Mouse (Mus musculus): ENCODE results near the gene H2al1m. TPM values are rescaled to one million over a fixed set of nuclear protein-coding genes. Genes with fewer than 3 reads are reported as not detected.
"Not testable (repeated sequence)": the region's sequence is repeated elsewhere in the genome, so short reads cannot be mapped to it uniquely, and the experiment has no call there.

H2al1m gene
- 0.31 and 0.91 TPM in 2 replicates for polyA plus RNA-seq (2015; fragmentation: Nextera tagmentation; extraction: Ambion mirVana)

DNA sequence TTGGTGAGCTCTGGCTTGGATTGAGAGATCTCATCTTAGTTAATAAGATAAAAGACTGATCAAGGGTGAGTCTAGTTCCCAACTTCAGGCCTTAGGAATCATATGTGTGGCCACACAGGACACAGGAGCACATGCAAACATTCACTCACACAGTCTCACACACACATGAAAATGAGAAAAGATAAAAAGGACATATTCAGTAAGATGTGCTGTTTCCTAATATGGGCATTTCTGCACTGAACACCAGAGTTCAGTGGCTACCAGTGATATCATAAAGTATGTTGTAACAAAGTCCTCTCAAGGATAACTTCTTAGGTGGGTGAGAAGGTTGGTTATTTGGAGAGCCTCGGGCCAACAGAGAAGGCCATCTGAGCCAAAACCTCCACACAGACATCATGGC lies at the start of gene H2al1m:
Gene H2al1m, plus strand, starts transcription at position 301 of the 400 bp plus-strand sequence.
- not testable (repeated sequence) for H3K27me3 ChIP-seq (replicated peaks); ATAC-seq (ENCODE audit: extremely low read depth, insufficient number of reproducible peaks, low FRiP score, low TSS enrichment); H3K27ac ChIP-seq (replicated peaks); H3K4me2 ChIP-seq; H3K9me3 ChIP-seq; H3K4me3 ChIP-seq; H3K4me1 ChIP-seq; H3K36me3 ChIP-seq; H3K9ac ChIP-seq
- WGBS: no CpG with 5 or more reads among the region's 1 CpGs

DNA sequence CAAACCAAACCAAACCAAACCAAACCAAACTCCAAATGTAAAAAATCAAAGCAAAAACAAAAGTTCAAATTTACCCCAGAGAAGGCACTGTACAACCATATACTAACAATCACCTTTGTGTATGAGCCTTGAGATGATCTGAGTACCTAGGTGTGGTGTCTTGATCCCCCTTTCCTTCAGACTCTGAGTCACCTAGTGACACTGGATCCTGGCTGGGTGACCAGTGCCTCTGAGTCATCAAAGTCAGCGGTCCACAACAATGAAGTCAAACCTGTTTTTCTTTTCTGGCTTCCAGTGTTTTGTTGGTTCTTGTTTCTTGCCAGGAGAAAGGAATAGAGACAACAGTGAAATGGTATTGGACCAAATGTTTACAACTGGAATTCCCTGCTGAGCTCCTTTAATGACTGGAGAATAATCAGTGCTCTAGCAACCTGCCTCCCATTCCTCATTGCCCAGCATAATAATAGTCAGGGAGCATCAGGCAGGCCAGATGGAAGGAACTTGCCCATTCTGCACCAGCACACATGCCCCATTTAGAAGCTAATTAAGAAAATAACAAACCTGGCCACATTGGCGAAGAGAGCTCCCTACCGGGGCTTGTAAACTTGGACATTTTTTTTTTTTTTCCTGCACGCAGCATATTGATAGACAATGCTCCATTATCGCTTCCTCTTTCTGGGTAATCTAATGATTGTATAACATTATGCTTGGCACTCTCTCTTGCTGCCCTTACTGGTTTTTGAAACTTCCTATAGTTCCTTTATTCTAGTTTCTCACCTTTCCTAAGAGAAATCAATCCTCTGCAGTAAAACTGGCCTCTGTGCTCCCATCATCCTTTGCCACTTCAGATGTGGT lies 42.6 kb upstream of the H2al1m start:
- peaks cover 18% of the 10 kb centered on the region for H3K4me1 ChIP-seq
- 82% methylated on average over 5 of the region's 5 CpGs for WGBS
- no peak overlapping the region for H3K4me3 ChIP-seq
- H3K27ac ChIP-seq (replicated peaks): no peak overlapping the region
- H3K9me3 ChIP-seq: no peaks in the 10 kb centered on the region
- no peaks in the 10 kb centered on the region for H3K36me3 ChIP-seq
- ATAC-seq (ENCODE audit: extremely low read depth, insufficient number of reproducible peaks, low FRiP score, low TSS enrichment): no peak
- H3K9ac ChIP-seq: no peak overlapping the region
- no peak overlapping the region for H3K4me2 ChIP-seq
- H3K27me3 ChIP-seq (replicated peaks): no peaks in the 10 kb centered on the region

DNA sequence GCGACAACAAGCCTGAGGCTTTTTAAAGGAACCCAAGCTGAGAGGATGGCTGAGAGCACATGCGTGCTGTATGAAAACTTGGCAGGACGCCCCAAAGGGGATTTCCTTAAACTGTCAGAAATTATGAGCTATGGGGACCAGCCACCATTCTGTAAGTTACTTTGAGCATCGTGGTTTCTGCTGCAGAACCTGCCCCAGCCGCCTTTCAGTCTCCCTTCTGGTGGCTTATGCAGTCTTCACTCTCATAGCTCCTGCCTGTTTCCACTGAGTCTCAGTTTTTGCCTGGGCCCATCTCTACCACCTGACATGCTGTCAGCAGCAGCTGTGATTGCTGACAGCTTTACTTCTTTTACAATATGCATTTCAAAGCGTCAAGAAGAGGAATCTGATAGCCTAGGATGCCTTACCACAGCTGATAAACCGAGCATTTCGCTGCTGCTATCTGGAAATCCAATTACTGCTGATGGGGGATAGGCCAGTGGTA lies 40.1 kb upstream of the H2al1m start:
- Histone ChIP-seq H3K9me3 (no peaks in the 10 kb centered on the region), H3K27ac (replicated peaks) (no peak overlapping the region), H3K36me3 (no peaks in the 10 kb centered on the region), H3K9ac (no peak overlapping the region), H3K27me3 (replicated peaks) (no peaks in the 10 kb centered on the region), H3K4me2 (peak overlapping the region; percentile 11; the same call in 1 of the 2 replicates), H3K4me3 (no peak overlapping the region), H3K4me1 (peaks cover 18% of the 10 kb centered on the region)
- 27% methylated on average over 8 of the region's 8 CpGs for WGBS
- ATAC-seq (ENCODE audit: extremely low read depth, insufficient number of reproducible peaks, low FRiP score, low TSS enrichment): no peak

DNA sequence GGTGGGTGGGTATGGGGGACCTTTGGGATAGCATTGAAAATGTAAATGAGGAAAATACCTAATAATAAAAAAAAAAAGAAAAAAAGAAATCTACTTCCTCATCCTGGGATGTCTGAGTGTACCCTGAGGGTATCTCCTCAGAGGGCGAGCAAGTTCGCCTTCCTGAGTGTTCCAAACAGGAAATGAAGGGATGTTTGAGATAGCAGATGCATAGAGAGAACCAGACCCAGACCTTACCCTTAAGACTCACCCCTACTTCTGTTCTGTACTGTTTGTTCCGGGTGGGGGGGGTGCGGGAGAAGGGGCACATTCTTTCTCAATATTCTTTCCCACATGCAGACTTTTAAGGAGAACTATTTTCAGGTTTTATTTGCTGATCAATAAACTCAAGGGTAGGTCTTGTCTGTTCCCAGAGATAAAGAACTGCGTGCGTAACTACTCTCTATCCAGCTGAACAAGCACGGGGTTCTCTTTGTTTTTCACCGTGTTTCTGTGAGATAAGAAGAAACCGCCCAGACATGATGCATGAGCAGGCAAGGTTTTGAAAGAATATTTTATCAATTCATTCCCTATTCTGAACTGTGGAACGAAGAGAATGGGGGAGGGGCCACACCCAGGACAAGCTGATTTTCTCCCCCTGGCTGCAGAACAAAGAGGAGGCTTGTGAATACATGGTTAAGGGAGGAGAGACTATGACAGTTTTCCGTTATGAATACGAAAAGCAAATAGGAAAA lies 38.8 kb upstream of the H2al1m start:
- no peaks in the 10 kb centered on the region for H3K36me3 ChIP-seq
- peak overlapping the region; percentile 36 for H3K4me2 ChIP-seq
- H3K9me3 ChIP-seq: no peaks in the 10 kb centered on the region
- no peaks in the 10 kb centered on the region for H3K27me3 ChIP-seq (replicated peaks)
- no peak overlapping the region for H3K9ac ChIP-seq
- ATAC-seq (ENCODE audit: extremely low read depth, insufficient number of reproducible peaks, low FRiP score, low TSS enrichment): no peak
- 47% methylated on average over 12 of the region's 12 CpGs for WGBS
- peaks cover 18% of the 10 kb centered on the region for H3K4me1 ChIP-seq
- no peak overlapping the region for H3K4me3 ChIP-seq
- H3K27ac ChIP-seq (replicated peaks): no peak overlapping the region

DNA sequence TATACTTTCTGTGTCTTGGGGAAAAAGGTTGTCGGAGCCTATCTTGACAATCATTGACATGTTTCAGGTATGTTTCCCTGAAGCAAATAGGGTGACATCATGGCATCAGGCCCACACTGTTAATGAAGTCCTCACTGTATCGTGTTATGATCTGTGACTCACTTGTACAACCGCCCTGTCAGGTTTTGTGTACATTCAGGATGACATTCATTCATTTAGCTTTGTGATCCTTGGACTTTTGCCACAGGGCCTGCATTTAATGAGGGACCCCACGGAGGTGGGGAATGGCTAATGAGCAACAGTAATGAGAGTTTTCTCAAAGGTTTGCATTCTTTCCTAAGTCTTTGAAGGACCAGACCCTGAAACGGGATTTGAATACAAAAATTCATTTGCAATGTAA lies 34.7 kb upstream of the H2al1m start:
- H3K9ac ChIP-seq: no peak overlapping the region
- peaks cover 8% of the 10 kb centered on the region for H3K4me1 ChIP-seq
- no peak overlapping the region for H3K27ac ChIP-seq (replicated peaks)
- no peaks in the 10 kb centered on the region for H3K9me3 ChIP-seq
- H3K4me2 ChIP-seq: no peak overlapping the region
- 57% methylated on average over 5 of the region's 5 CpGs for WGBS
- no peak overlapping the region for H3K4me3 ChIP-seq
- H3K36me3 ChIP-seq: no peaks in the 10 kb centered on the region
- H3K27me3 ChIP-seq (replicated peaks): no peaks in the 10 kb centered on the region
- ATAC-seq (ENCODE audit: extremely low read depth, insufficient number of reproducible peaks, low FRiP score, low TSS enrichment): no peak

DNA sequence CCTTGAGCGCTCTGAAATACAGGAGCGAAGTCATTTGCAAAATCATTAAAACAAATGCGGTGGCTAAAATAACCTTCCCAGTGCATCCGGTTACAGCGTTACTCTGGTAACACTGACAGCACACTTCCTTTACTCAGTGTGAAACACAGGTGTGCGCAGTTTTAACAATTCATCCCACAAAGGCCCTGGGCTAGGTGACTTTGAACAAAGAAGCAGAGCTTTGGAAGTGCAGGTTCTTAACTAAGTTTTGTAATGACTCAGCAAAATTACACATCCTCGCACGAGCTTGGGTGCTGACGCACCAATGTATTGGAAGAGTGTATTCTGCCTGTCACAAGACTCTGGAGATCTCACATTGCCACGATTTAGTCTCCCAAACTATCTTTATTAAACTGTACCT lies 29.6 kb upstream of the H2al1m start:
- no peak for ATAC-seq (ENCODE audit: extremely low read depth, insufficient number of reproducible peaks, low FRiP score, low TSS enrichment)
- WGBS: 73% methylated on average over 10 of the region's 10 CpGs

DNA sequence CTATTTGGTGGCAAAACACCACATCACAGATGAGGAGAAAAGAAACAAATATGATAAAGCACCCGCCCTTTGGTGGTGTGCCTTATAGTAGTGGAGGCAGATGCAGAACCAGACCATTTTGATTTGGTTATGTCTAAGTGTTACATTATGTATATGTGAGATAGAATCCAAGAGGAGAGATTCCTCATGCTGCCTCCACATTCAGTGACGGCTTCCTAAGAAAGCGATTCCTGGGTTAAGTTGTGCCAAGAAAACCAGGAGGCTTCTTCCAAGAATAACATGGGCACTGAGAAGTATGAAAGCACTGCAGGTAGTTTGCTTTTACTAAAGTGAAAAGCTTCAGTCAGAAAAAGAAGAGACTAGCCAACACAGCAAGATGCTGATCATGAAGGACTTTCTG lies 28.7 kb upstream of the H2al1m start:
- 73% methylated on average over 3 of the region's 3 CpGs for WGBS
- Histone ChIP-seq H3K4me1 (no peaks in the 10 kb centered on the region), H3K9ac (no peak overlapping the region), H3K36me3 (no peaks in the 10 kb centered on the region), H3K4me3 (no peak overlapping the region), H3K4me2 (peak overlapping the region; percentile 27; the same call in 1 of the 2 replicates), H3K27ac (replicated peaks) (no peak overlapping the region), H3K9me3 (no peaks in the 10 kb centered on the region), H3K27me3 (replicated peaks) (no peaks in the 10 kb centered on the region)
- ATAC-seq (ENCODE audit: extremely low read depth, insufficient number of reproducible peaks, low FRiP score, low TSS enrichment): no peak

More for the DNA sequence above, 29.6 kb upstream of the H2al1m start:
- no peak overlapping the region for H3K4me3 ChIP-seq
- no peaks in the 10 kb centered on the region for H3K9me3 ChIP-seq
- H3K9ac ChIP-seq: no peak overlapping the region
- H3K27ac ChIP-seq (replicated peaks): no peak overlapping the region
- H3K4me2 ChIP-seq: no peak overlapping the region
- no peaks in the 10 kb centered on the region for H3K36me3 ChIP-seq
- H3K4me1 ChIP-seq: no peaks in the 10 kb centered on the region; the same call in 1 of the 2 replicates
- no peaks in the 10 kb centered on the region for H3K27me3 ChIP-seq (replicated peaks)

DNA sequence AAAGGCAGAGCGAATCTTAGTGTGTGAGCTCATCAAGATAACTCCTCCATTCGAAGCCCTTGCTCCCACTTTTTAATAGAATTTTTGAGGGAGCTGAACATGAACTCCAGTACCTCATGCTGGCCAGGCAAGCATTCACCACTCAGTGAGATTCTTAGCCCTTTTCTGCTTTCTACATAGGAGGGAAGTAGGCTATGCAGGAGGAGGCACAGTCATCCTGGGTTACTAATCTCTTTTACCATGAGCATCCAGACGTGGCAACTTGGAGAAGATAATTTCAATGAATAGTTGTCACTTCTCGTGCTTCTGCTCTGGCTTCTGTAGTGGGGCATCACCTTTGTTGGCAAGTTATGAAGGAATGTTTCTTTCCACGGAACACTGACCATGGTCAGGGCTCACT lies 26.8 kb upstream of the H2al1m start, which contains the start of gene Gm14862:
Gene Gm14862, minus strand, starts transcription at position 134 of the 400 bp plus-strand sequence.
- Histone ChIP-seq H3K4me2 (peak within 1 kb of the TSS; percentile 27; the same call in 1 of the 2 replicates), H3K36me3 (no peaks in the 10 kb centered on the region), H3K9ac (no peak within 1 kb of the TSS), H3K4me3 (peak within 1 kb of the TSS; percentile 8; the same call in 1 of the 2 replicates), H3K9me3 (no peaks in the 10 kb centered on the region), H3K27me3 (replicated peaks) (no peaks in the 10 kb centered on the region), H3K4me1 (no peaks in the 10 kb centered on the region), H3K27ac (replicated peaks) (no peak within 1 kb of the TSS)
- 66% methylated on average over 5 of the region's 5 CpGs for WGBS
- ATAC-seq (ENCODE audit: extremely low read depth, insufficient number of reproducible peaks, low FRiP score, low TSS enrichment): no peak

DNA sequence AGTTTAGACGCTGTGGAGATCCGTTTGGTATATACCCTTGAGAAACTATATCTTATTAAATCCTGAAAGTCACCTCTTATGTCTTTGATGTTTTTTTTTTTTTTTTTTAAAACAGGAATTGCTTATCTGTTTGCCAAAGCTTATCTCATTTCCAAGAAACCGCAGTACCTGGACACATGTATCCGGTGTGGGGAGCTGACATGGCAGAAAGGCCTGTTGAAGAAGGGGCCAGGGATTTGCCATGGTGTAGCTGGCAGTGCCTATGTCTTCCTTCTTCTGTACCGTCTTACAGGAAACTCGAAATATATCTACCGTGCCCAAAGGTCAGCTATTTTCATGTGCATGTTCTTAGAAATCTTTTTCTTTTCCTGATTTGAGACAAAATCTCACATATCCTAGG lies 25.7 kb upstream of the H2al1m start:
- H3K4me2 ChIP-seq: no peak overlapping the region
- ATAC-seq (ENCODE audit: extremely low read depth, insufficient number of reproducible peaks, low FRiP score, low TSS enrichment): no peak
- H3K27me3 ChIP-seq (replicated peaks): no peaks in the 10 kb centered on the region
- no peak overlapping the region for H3K27ac ChIP-seq (replicated peaks)
- H3K4me1 ChIP-seq: no peaks in the 10 kb centered on the region
- no peak overlapping the region for H3K9ac ChIP-seq
- H3K4me3 ChIP-seq: no peak overlapping the region
- WGBS: 75% methylated on average over 7 of the region's 7 CpGs
- H3K9me3 ChIP-seq: no peaks in the 10 kb centered on the region
- H3K36me3 ChIP-seq: no peaks in the 10 kb centered on the region

DNA sequence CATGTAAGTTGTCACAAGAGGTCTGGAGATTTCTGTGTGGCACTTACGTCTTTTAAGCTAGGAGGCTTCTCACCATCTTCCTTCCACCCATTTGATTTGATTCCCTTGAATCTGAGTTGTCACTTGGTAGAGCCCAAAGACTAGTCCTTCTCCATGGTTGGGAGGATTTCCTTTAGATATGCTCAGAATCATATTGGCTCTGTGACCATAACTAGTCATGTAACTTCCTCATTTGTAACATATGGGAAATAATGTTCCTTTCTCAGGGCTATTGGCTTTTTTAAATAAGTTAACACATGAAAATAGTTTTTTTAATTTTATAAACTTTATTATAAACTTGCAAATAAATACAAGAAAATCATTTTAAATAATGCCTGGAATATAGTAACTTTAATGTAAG lies 24.3 kb upstream of the H2al1m start:
- no peak overlapping the region for H3K4me2 ChIP-seq
- no peak for ATAC-seq (ENCODE audit: extremely low read depth, insufficient number of reproducible peaks, low FRiP score, low TSS enrichment)
- no peak overlapping the region for H3K27ac ChIP-seq (replicated peaks)
- no peak overlapping the region for H3K4me3 ChIP-seq
- no peaks in the 10 kb centered on the region for H3K9me3 ChIP-seq
- no peak overlapping the region for H3K9ac ChIP-seq
- WGBS: 69% methylated on average over 1 of the region's 1 CpGs
- H3K27me3 ChIP-seq (replicated peaks): no peaks in the 10 kb centered on the region
- H3K4me1 ChIP-seq: no peaks in the 10 kb centered on the region
- no peaks in the 10 kb centered on the region for H3K36me3 ChIP-seq

DNA sequence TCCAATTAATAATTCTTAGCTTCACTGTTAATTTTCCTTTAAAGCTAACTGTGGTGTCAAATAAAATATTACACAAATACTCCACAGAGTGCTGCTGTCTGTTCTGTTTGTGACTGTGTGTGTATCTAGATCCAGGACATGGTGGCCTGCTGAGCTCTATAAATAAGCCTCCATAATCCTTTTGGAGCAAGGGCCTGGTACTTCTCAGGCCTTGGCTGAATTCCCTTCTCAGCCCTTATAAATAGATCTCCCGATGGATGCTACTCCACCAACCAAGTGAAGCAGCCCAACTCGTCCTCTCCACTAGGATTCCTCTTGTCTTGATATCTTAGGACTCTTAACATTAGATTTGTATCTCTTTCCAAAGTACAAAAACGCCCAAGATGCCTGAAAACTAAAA lies 12.5 kb upstream of the H2al1m start:
- no peak for ATAC-seq (ENCODE audit: extremely low read depth, insufficient number of reproducible peaks, low FRiP score, low TSS enrichment)
- Histone ChIP-seq H3K36me3 (no peaks in the 10 kb centered on the region), H3K4me3 (no peak overlapping the region), H3K27ac (replicated peaks) (0 out of 2 replicates have a peak overlapping the region, but pooled peaks have one; percentile 59), H3K4me1 (no peaks in the 10 kb centered on the region; the same call in 1 of the 2 replicates), H3K9me3 (no peaks in the 10 kb centered on the region), H3K9ac (no peak overlapping the region), H3K27me3 (replicated peaks) (no peaks in the 10 kb centered on the region; the same call in 1 of the 2 replicates), H3K4me2 (peak overlapping the region; percentile 69; the same call in 1 of the 2 replicates)
- 46% methylated on average over 3 of the region's 3 CpGs for WGBS
